Mouse (Mus musculus) neural tube, embryonic 14.5 days (tissue): Measurements from ENCODE around the gene Meis1. TPM values are rescaled to one million over a fixed set of nuclear protein-coding genes. Genes with fewer than 3 reads are reported as not detected.

Experiments used
- ATAC-seq: fragments of 200-750 bp; cut with Nextera tagmentation; 2 replicates; pipeline ENCODE4 v1.8.0; 2017; ENCODE audit warnings: low read depth, mild to moderate bottlenecking, moderate TSS enrichment, moderate library complexity
- H3K27ac ChIP-seq: fragments of 300-500 bp; sonication (generic); 2 replicates; pipeline ENCODE4 v1.5.1; 2014; ENCODE audit warnings: low read depth, mild to moderate bottlenecking, control low read depth, low read length, moderate library complexity, mixed read lengths
- H3K27me3 ChIP-seq: fragments of 300-500 bp; sonication (generic); 2 replicates; pipeline ENCODE4 v1.6.1; 2014; ENCODE audit warnings: low read length; ENCODE audit not compliant: control insufficient read depth, insufficient read depth
- H3K36me3 ChIP-seq: fragments of 300-500 bp; sonication (generic); 2 replicates; pipeline ENCODE4 v1.6.1; 2014; ENCODE audit warnings: low read length, mixed read lengths; ENCODE audit not compliant: control insufficient read depth, insufficient read depth
- H3K4me1 ChIP-seq: fragments of 300-500 bp; sonication (generic); 2 replicates; pipeline ENCODE4 v1.6.1; 2014; ENCODE audit warnings: low read length; ENCODE audit not compliant: control insufficient read depth, insufficient read depth
- H3K4me2 ChIP-seq: fragments of 300-500 bp; sonication (generic); 2 replicates; pipeline ENCODE4 v1.6.1; 2014; ENCODE audit warnings: mild to moderate bottlenecking, low read depth, low read length, control low read depth
- H3K4me3 ChIP-seq: fragments of 300-500 bp; sonication (generic); 2 replicates; pipeline ENCODE4 v1.5.1; 2014; ENCODE audit warnings: low read depth, low read length, control low read depth, mixed read lengths
- H3K9ac ChIP-seq: fragments of 300-500 bp; sonication (generic); replicated peaks from 2 replicates; pipeline ENCODE4 v1.6.1; 2014; ENCODE audit warnings: low read depth, mild to moderate bottlenecking, control low read depth, low read length, mixed read lengths
- H3K9me3 ChIP-seq: fragments of 300-500 bp; sonication (generic); 2 replicates; pipeline ENCODE4 v1.6.1; 2016; ENCODE audit warnings: low read length; ENCODE audit not compliant: control insufficient read depth
- WGBS: fragments of 180-500 bp; shearing (Covaris S2); extraction: QIAGEN DNeasy Blood & Tissue Kit; methylation state at CpG from one replicate; pipeline ENCODE4 v1.1.7; 2014; 5-methylcytosine and 5-hydroxymethylcytosine counted together
- polyA plus RNA-seq: library from polyadenylated mRNA; unstranded; fragments of >200 nt; fragmentation: Nextera tagmentation; extraction: Ambion mirVana; gene quantifications from 2 replicates; pipeline ENCODE4 v1.2.1, GENCODE M21; 2014

The Meis1 gene
- polyA plus RNA-seq, 1 experiment from 2014 or later, result 170 TPM

GRCm38 (mm10) chr11:19010396-19010811 is 8.4 kb downstream of the Meis1 start:
- WGBS, result 7% methylated on average over 14 of the region's 14 CpGs
- Histone ChIP-seq H3K4me2 (peak overlapping the region; percentile 96), H3K9ac (peak overlapping the region; percentile 67), H3K27me3 (no peaks in the 10 kb centered on the region), H3K9me3 (no peaks in the 10 kb centered on the region), H3K27ac (peak overlapping the region; percentile 85), H3K4me1 (peaks cover 44% of the 10 kb centered on the region), H3K36me3 (peaks cover 10% of the 10 kb centered on the region; the same call in 1 of the 2 replicates), H3K4me3 (peak overlapping the region; percentile 75)
- ATAC-seq, result no peak

GRCm38 (mm10) chr11:19009536-19010395 is 9.0 kb downstream of the Meis1 start:
- ATAC-seq, result no peak
- peak overlapping the region; percentile 75 for H3K4me3 ChIP-seq
- H3K27ac ChIP-seq, result peak overlapping the region; percentile 85
- H3K27me3 ChIP-seq, result no peaks in the 10 kb centered on the region
- peak overlapping the region; percentile 96 for H3K4me2 ChIP-seq
- H3K9me3 ChIP-seq, result no peaks in the 10 kb centered on the region
- H3K9ac ChIP-seq, result peak overlapping the region; percentile 67
- 14% methylated on average over 17 of the region's 17 CpGs for WGBS
- peaks cover 10% of the 10 kb centered on the region; the same call in 1 of the 2 replicates for H3K36me3 ChIP-seq
- H3K4me1 ChIP-seq, result peaks cover 44% of the 10 kb centered on the region

- 18% methylated on average over 13 of the region's 13 CpGs for WGBS
- Histone ChIP-seq H3K9me3 (no peaks in the 10 kb centered on the region), H3K27ac (peak overlapping the region; percentile 85), H3K9ac (peak overlapping the region; percentile 56), H3K4me2 (peak overlapping the region; percentile 96), H3K36me3 (peaks cover 10% of the 10 kb centered on the region; the same call in 1 of the 2 replicates), H3K4me3 (peak overlapping the region; percentile 75), H3K4me1 (peaks cover 44% of the 10 kb centered on the region), H3K27me3 (no peaks in the 10 kb centered on the region)
- peak; percentile 5; the same call in 1 of the 2 replicates for ATAC-seq
These were observed 10.0 kb downstream of the Meis1 start for GRCm38 (mm10) chr11:19008610-19009384.

GRCm38 (mm10) chr11:19007541-19008424 is 11.0 kb downstream of the Meis1 start:
- H3K27me3 ChIP-seq, result no peaks in the 10 kb centered on the region
- 0 out of 2 replicates have a peak, but pooled peaks cover 4% of the 10 kb centered on the region for H3K36me3 ChIP-seq
- no peaks in the 10 kb centered on the region for H3K9me3 ChIP-seq
- peak overlapping the region; percentile 85 for H3K27ac ChIP-seq
- peak; percentile 35; the same call in 1 of the 2 replicates for ATAC-seq
- peaks cover 48% of the 10 kb centered on the region for H3K4me1 ChIP-seq
- peak overlapping the region; percentile 75 for H3K4me3 ChIP-seq
- WGBS, result 8% methylated on average over 45 of the region's 45 CpGs
- peak overlapping the region; percentile 96 for H3K4me2 ChIP-seq
- H3K9ac ChIP-seq, result peak overlapping the region; percentile 70

- Histone ChIP-seq H3K9me3 (no peaks in the 10 kb centered on the region), H3K4me3 (peak overlapping the region; percentile 75), H3K4me2 (peak overlapping the region; percentile 96), H3K27ac (peak overlapping the region; percentile 85), H3K36me3 (0 out of 2 replicates have a peak, but pooled peaks cover 4% of the 10 kb centered on the region), H3K4me1 (peaks cover 42% of the 10 kb centered on the region), H3K27me3 (no peaks in the 10 kb centered on the region), H3K9ac (peak overlapping the region; percentile 70)
- 35% methylated on average over 5 of the region's 5 CpGs for WGBS
- ATAC-seq, result no peak
These were observed 11.7 kb downstream of the Meis1 start for GRCm38 (mm10) chr11:19007068-19007467.

GRCm38 (mm10) chr11:19005913-19006693 is 12.7 kb downstream of the Meis1 start:
- ATAC-seq, result no peak
- no peaks in the 10 kb centered on the region for H3K27me3 ChIP-seq
- 0 out of 2 replicates have a peak, but pooled peaks cover 4% of the 10 kb centered on the region for H3K36me3 ChIP-seq
- peak overlapping the region; percentile 21; the same call in 1 of the 2 replicates for H3K4me2 ChIP-seq
- WGBS, result 42% methylated on average over 3 of the region's 3 CpGs
- no peak overlapping the region for H3K9ac ChIP-seq
- no peaks in the 10 kb centered on the region for H3K9me3 ChIP-seq
- H3K4me3 ChIP-seq, result no peak overlapping the region
- H3K4me1 ChIP-seq, result peaks cover 39% of the 10 kb centered on the region
- no peak overlapping the region for H3K27ac ChIP-seq

GRCm38 (mm10) chr11:19005007-19005912 is 13.5 kb downstream of the Meis1 start:
- H3K4me1 ChIP-seq, result peaks cover 33% of the 10 kb centered on the region
- no peaks in the 10 kb centered on the region for H3K9me3 ChIP-seq
- H3K27ac ChIP-seq, result no peak overlapping the region
- no peak overlapping the region for H3K4me3 ChIP-seq
- H3K36me3 ChIP-seq, result 0 out of 2 replicates have a peak, but pooled peaks cover 2% of the 10 kb centered on the region
- H3K9ac ChIP-seq, result no peak overlapping the region
- 79% methylated on average over 9 of the region's 9 CpGs for WGBS
- no peak for ATAC-seq
- H3K27me3 ChIP-seq, result no peaks in the 10 kb centered on the region
- H3K4me2 ChIP-seq, result no peak overlapping the region
